Mouse (Mus musculus) E14TG2a.4 (cell line): ENCODE data around the gene Ern1.

Experiments
- CTCF ChIP-seq: conservative IDR thresholded peaks from 2 replicates; pipeline ENCODE4 v1.5.1; 2014; ENCODE audit warnings: low read length
- NANOG ChIP-seq: IDR thresholded peaks from 2 replicates; pipeline ENCODE4 v1.6.1; 2014; ENCODE audit warnings: borderline replicate concordance, low read length, mixed read lengths
- POU5F1 ChIP-seq: IDR thresholded peaks from 2 replicates; pipeline ENCODE4 v1.6.1; 2014; ENCODE audit warnings: low read length, borderline replicate concordance

- TF ChIP-seq CTCF (no peak), POU5F1 (no peak), NANOG (no peak)
Measured at GRCm38 (mm10) chr11:106529113-106529512, 41.5 kb upstream of the Ern1 start.
